28 mouse cellular contexts compared by ENCODE assay signal in the genomic region with DNA sequence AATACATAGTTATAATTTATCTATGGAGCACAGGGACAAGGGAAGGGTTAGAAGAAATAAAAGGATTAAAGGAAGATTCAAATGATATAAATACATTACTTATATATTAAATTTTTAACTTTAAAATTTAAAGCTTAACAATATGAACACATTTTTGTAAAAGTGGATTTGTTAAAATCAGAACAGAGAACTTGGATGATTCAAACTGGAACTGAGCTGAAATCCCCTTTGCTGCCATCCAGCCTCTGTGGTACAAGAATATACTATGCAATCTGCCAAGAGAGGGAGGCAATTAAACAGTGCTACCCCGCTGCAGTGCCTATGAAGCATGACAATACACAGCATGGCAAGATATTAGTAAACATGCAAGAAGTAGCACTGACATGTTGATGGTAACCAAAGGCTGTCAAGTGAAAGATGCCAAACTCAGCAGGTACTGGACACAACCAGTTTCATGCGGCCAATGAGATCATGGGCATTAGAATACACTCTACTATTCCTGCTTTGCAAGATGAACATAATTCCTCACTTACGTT.
DNase-seq lines count a peak whose midpoint lies in the region; ATAC-seq and TF ChIP-seq lines count a peak whose summit lies in the region.
"Had no signal": no experiment of that assay in that cellular context is flagged by ENCODE, and none has a peak within 500 bp of the region (broad histone marks: within the 10 kb centered on the region; RNA-seq: fewer than 3 reads in every experiment).

No protein-coding gene starts in this region.

- H3K36me3 ChIP-seq in forebrain, embryonic 16.5 days (ENCODE audit: control insufficient read depth, insufficient read depth), result no peaks in the 10 kb centered on the region
- H3K36me3 ChIP-seq in forebrain, embryonic 13.5 days (ENCODE audit: poor library complexity, severe bottlenecking), result no peaks in the 10 kb centered on the region
- H3K36me3 ChIP-seq: G1E; heart, embryonic 13.5 days; limb, embryonic 13.5 days; lung, embryonic 15.5 days; neural tube, embryonic 13.5 days had no signal

- H3K4me2 ChIP-seq in forebrain, embryonic 16.5 days (ENCODE audit: low read length), result no peak overlapping the region
- no peak overlapping the region for H3K4me2 ChIP-seq in forebrain, embryonic 13.5 days
- H3K4me2 ChIP-seq: heart, embryonic 13.5 days; limb, embryonic 13.5 days; liver, embryonic 11.5 days; lung, embryonic 15.5 days; midbrain, embryonic 11.5 days; neural tube, embryonic 13.5 days had no signal

- DNase-seq in left cerebral cortex, postnatal 4 days, result peak; percentile 23
- DNase-seq in left cerebral cortex, adult 2 months (ENCODE audit: extremely low spot score in 1 of 2, low spot score in 2 of 2), result no peak
- peak; percentile 38 for DNase-seq in brain, embryonic 14.5 days (ENCODE audit: low read depth)
- DNase-seq in heart, adult 9 months (ENCODE audit: low spot score in 2 of 2), result no peak
- no peak for DNase-seq in layer of hippocampus, adult 18-20 months (ENCODE audit: low spot score in 2 of 2)
- DNase-seq: adrenal gland, postnatal 14 days; gastrocnemius, postnatal 25 days; heart, adult 2 months; heart, postnatal 10 days; kidney, adult 11 months; kidney, postnatal 14 days; lung, postnatal 36 days; right cerebral cortex, postnatal 4 days; thymus, adult 18-20 months; thymus, postnatal 25 days had no signal

- TF ChIP-seq CTCF in left cerebral cortex, adult 2 months (IDR thresholded peaks at IDR 0.05), result no peak
- TF ChIP-seq CTCF in brain, embryonic 14.5 days (IDR thresholded peaks at IDR 0.05; ENCODE audit: borderline replicate concordance, extremely low read depth, insufficient read depth, insufficient read length), result no peak

- peak; percentile 54; the same call in 1 of the 2 replicates for ATAC-seq in forebrain, embryonic 16.5 days
- no peak for ATAC-seq in forebrain, embryonic 13.5 days
- ATAC-seq: inflammation-experienced regulatory T-cells, adult 6 months; Patski had no signal

- no peak overlapping the region for H3K9ac ChIP-seq in forebrain, embryonic 16.5 days (replicated peaks; ENCODE audit: low read depth, low read length)
- no peak overlapping the region for H3K9ac ChIP-seq in forebrain, embryonic 13.5 days
- H3K9ac ChIP-seq: heart, embryonic 13.5 days; limb, embryonic 13.5 days; lung, embryonic 15.5 days; neural tube, embryonic 13.5 days had no signal

- no peaks in the 10 kb centered on the region for H3K4me1 ChIP-seq in forebrain, embryonic 16.5 days (replicated peaks; ENCODE audit: control insufficient read depth, insufficient read depth, low read length)
- H3K4me1 ChIP-seq in forebrain, embryonic 13.5 days, result no peaks in the 10 kb centered on the region
- H3K4me1 ChIP-seq: heart, embryonic 13.5 days; limb, embryonic 13.5 days; lung, embryonic 15.5 days; neural tube, embryonic 13.5 days had no signal

- intact Hi-C loops in left cerebral cortex, postnatal 4 days (cut with DNase I), result no loop called here
- intact Hi-C loops in left cerebral cortex, adult 2 months (cut with DNase I), result no loop called here

- no peaks in the 10 kb centered on the region for H3K9me3 ChIP-seq in forebrain, embryonic 16.5 days (ENCODE audit: control insufficient read depth, low read length)
- H3K9me3 ChIP-seq in forebrain, embryonic 13.5 days (replicated peaks), result no peaks in the 10 kb centered on the region
- H3K9me3 ChIP-seq: G1E; heart, embryonic 13.5 days; limb, embryonic 13.5 days; lung, embryonic 15.5 days; neural tube, embryonic 13.5 days had no signal

- no peak for TF ChIP-seq POLR2A in brain, embryonic 14.5 days (IDR thresholded peaks at IDR 0.05; ENCODE audit: borderline replicate concordance, extremely low read depth, insufficient read depth, insufficient read length, poor library complexity, severe bottlenecking)

- H3K4me3 ChIP-seq in forebrain, embryonic 16.5 days (replicated peaks; ENCODE audit: low read length), result no peak overlapping the region
- no peak overlapping the region for H3K4me3 ChIP-seq in forebrain, embryonic 13.5 days
- H3K4me3 ChIP-seq in left cerebral cortex, adult 2 months, result no peak overlapping the region
- H3K4me3 ChIP-seq: erythroblast, embryonic 14.5 days; heart, adult 2 months; heart, embryonic 13.5 days; limb, embryonic 13.5 days; lung, embryonic 15.5 days; neural tube, embryonic 13.5 days had no signal

- no peaks in the 10 kb centered on the region for H3K27me3 ChIP-seq in forebrain, embryonic 16.5 days (replicated peaks; ENCODE audit: control insufficient read depth, insufficient read depth, low read length)
- no peaks in the 10 kb centered on the region for H3K27me3 ChIP-seq in forebrain, embryonic 13.5 days
- H3K27me3 ChIP-seq: heart, embryonic 13.5 days; limb, embryonic 13.5 days; lung, embryonic 15.5 days; neural tube, embryonic 13.5 days; Patski had no signal

- 87% methylated on average over 3 of the region's 3 CpGs for WGBS in forebrain, embryonic 16.5 days
- WGBS in forebrain, embryonic 13.5 days, result 87% methylated on average over 3 of the region's 3 CpGs

- H3K27ac ChIP-seq in forebrain, embryonic 16.5 days (ENCODE audit: low read length), result no peak overlapping the region
- H3K27ac ChIP-seq in forebrain, embryonic 13.5 days, result no peak overlapping the region
- H3K27ac ChIP-seq in left cerebral cortex, adult 2 months, result no peak overlapping the region
- H3K27ac ChIP-seq: heart, adult 2 months; heart, embryonic 13.5 days; limb, embryonic 13.5 days; lung, embryonic 15.5 days; neural tube, embryonic 13.5 days; stomach, postnatal 0 days had no signal

Comparison
In these comparisons a context has a peak if more than half of its experiments do, and no peak if none do; other contexts are left out.
1. DNase-seq: peak in left cerebral cortex, postnatal 4 days (single experiment) and brain, embryonic 14.5 days (single experiment); none in left cerebral cortex, adult 2 months (0 of 2), heart, adult 9 months (0 of 2) and layer of hippocampus, adult 18-20 months (0 of 2).